Mouse (Mus musculus) lung, postnatal 14 days (tissue): ENCODE measurements at regions not wholly inside any gene's neighbourhood (a gene's known extent, or its start where the extent isn't known, plus 50 kb on each side); places are given as distances from the start of the nearest gene placed in this dataset.
A peak's percentile ranks its signal among the peaks of the same experiment; 100 is the strongest.

Experiments used
- DNase-seq: peaks from one replicate; pipeline ENCODE4 v3.0.0; 2021

- no peak for DNase-seq
Observed at GRCm38 (mm10) chr12:36748345-36748744, 360.0 kb upstream of the Meox2 start.

DNA sequence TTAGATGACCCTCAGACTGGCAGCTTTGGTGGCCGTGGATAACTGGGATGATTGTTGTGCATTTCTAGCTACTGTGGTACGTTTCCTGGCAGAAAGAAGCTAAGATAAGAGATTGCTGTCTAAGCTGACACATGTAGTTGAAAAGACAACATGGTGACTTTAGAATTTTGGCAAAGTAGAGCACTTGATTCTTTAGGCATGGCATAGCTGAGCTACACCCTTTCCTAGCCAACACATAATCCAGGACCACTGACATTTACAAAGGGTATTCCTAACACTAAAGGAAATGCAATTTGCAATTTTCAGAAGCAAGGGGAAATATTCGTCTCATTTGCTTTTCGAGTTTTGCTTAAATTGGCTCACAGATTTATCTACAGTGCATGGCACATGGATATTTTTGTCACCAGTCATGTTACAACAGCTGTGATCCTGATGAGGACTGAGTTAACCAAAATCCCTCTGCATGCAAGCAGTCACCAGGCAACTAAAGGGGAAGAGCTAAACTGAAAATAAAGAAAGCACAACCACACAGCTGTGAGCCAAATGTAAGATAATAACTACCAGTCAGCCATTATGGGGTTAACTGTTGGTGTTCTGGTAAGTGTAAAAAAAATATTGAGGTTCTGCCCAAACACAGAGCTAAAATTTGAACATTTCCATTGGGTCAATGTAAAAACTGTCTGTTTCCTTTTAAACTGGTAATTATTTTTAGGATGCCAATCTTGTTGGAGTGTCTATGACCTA, 342.9 kb upstream of the Meox2 start:
- DNase-seq: no peak

- no peak for DNase-seq
Observed at GRCm38 (mm10) chr12:36766167-36766566, 342.2 kb upstream of the Meox2 start.

DNA sequence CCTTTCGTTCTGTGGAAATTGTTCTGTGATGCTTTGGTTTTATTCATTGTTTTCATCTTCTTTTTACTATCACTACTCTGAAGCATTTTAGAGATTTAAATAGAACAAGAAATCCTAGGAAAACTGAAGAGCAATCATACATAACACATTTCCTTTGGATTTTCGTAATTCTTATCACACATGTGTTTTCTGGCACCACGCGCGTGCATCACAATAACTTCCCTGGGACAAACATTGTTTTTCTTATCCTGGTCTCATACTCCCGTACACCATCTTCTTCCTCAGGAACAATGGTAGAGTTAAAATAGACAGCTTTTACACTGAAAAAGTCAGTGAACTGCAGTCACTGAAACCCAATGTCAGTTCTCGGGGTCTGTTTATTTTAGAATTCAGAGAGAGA, 327.6 kb upstream of the Meox2 start:
- DNase-seq: no peak

- no peak for DNase-seq
Observed at GRCm38 (mm10) chr12:36790866-36791265, 317.5 kb upstream of the Meox2 start.

DNA sequence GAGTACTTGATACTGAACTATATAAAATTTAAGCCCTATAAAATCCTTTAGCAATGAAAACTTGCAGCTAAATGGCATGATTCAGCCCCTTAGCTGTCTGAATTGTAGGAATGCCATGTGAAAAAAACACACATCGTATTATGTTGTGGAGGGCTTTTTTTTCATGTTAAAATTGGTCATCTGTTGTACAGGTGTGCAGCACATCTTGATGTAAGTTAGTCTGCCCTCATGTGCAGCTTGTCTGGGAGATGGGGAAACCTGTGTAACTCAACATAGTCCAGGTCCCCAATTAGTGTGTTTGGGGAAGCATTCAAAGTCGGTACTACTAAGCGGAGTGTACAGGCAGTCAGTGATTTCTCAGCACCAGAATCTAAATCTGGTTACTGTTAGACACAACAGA, 316.9 kb upstream of the Meox2 start:
- DNase-seq: no peak

DNA sequence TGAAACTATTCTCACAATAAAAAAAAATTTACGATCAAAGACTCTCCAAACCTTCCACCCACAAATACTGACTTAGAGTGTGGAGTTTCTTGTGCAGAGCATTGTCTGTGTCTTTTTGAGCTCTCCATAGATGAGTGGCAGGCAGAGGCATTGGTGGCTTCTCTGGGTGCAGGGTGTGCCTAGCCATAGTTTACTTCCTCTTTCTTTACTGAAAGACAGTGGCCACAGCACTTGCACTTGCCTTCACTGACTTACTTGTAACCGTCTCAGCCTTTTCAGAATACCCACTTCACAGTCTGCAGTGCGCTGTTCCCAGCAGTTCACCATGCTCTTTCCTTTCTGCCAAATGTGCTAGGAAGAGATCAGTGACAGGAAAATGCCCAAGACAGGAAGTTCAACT, 316.1 kb upstream of the Meox2 start:
- DNase-seq: peak; percentile 1

DNA sequence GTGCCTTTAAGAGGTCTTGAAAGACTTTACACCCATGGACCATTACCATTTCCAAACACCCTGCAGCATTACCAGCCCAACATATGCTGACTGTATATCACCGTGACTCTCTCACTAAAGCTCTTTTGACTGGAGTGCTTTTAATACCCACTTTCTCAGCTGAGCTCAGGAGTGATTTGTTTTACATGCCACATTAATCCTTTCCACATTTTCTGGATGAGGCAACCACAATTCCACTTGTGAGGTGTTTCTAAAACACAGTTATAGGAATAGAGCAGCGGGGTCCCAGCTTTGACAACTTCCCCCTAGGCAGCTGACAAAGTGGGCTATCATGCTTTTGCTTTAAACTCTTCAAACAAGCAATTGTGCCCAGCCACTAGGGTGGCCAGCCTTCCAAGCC, 314.5 kb upstream of the Meox2 start:
- DNase-seq: no peak

DNA sequence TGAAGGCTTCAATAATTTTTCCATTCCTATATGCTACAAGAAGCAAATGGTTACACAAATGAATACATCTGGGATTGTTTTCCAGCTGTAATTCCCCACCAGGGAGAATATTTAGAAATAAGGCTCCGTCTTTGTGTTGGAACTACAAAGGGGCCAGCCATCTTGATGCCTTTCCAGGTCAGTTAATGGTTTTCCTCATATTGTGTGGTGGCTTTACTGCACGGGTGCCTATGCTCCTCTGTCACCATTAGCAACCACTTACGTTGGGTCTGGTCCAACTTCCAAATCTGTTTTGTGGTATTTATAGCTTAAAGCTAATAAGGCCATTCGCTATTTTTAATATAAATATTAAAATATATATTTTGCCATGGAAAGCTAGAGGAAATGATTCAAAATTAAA, 312.1 kb upstream of the Meox2 start:
- DNase-seq: no peak

- DNase-seq: no peak
Observed at GRCm38 (mm10) chr12:36817938-36818337, 290.4 kb upstream of the Meox2 start.

DNA sequence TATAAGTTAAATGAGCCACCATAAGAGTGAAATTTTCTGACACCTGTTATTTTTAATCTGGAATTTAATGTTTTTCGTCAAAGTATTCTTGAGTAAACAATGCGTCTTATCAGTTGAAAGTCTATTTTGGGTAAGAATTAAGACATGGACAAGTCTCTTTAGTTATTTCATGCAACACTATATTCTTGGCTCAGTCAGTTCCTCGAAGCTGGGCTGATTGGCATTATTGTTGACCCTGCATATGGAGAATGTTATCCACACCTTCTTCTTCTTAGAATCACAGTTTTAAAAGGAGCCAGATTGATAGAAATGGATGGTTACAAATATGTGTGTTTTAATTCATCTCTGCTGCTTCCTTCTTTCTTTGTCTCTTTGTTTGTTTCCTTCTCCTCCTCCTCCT, 289.5 kb upstream of the Meox2 start:
- no peak for DNase-seq

GRCm38 (mm10) chr12:36826766-36827165, 281.6 kb upstream of the Meox2 start:
- DNase-seq: no peak

DNA sequence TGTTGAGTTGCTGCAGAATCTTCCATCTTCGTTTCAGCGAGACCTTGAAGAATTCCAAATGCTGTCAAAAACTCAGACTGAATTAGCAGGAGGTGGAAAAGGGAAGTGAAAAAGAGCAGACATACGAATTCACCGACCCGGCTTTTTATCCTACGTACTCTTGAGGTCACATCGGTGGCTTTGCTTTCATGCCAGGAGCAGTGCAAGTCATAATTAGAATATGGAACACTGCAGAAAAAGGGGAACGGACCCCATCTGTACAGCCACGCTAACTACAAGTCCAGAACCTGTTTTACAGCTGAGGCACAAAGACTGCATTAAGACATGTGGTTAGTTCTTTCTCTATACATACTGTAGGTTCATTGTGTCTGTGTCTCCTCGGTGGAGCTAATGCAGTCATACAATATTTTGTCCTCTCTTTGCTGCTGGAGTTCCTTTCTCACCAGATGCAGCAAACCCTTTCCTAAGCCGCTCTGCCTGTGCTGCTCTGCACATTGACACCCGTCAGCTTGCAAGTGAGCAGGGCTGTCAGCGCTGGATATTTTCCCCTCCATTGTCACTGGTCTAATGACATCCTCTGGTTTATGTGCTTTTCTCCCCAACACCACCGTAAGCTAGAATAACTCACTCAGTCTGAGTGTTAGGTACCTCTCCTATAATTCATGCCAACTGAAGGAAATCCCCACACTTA, 276.9 kb upstream of the Meox2 start:
- DNase-seq: no peak

GRCm38 (mm10) chr12:36842957-36843356, 265.4 kb upstream of the Meox2 start:
- no peak for DNase-seq

DNA sequence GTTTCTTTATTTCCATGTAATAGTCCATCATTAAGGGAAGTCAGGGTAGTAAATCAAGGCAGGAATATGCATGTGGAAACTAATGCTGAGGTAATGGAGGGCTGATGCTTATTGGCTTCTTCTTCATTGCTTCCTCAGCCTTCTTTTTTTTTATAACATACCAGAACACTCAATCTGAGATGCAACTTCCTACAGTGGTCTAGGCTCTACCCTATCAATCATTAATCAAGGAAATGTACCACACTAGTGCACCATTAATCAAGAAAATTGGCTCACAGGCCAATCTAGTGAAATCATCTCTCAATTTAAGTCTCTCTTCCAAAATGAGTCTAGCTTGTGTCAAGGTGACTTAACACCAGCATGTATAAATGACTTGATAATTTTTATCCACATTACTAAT, 263.2 kb upstream of the Meox2 start:
- no peak for DNase-seq

GRCm38 (mm10) chr12:36849086-36849485, 259.3 kb upstream of the Meox2 start:
- DNase-seq: no peak

DNA sequence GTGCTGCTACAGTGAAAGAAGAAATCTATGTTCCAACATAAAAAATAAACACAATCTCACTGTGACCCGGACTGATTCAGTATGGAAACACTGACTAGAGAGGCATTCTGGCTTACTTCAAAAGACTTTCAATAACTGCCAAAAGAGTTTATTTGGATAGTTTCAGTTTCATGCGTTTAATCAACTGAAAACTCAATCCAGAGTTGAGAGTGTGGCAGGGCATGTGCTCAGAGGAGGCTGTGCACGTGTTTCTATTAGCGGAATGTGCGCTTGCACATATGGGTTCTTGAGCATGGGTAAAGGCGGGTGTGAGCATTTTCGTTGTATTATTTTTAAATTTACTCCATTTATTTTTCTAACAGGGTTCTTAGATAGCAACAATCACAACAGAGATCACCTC, 245.2 kb upstream of the Meox2 start:
- no peak for DNase-seq

GRCm38 (mm10) chr12:36880724-36881123, 227.6 kb upstream of the Meox2 start:
- DNase-seq: no peak

DNA sequence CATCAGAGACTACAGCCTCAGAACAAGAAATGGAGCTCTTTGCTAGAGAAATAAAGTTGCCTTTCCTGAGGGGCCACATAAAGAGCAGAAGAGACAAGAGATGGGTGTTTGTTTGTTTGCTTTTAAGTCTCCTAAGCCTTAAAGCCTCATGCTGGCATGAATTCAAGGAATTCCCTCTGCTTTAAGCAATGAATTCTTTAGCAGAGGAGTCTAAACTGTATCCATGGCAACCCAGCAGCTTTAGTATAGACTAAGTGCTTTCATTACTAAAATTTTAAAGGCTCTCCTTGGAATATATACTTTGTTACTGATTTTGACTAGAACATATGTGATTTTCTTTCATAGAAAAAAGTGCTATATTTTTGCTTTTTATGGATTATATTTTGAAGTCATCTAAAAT, 195.0 kb upstream of the Meox2 start:
- DNase-seq: no peak

DNA sequence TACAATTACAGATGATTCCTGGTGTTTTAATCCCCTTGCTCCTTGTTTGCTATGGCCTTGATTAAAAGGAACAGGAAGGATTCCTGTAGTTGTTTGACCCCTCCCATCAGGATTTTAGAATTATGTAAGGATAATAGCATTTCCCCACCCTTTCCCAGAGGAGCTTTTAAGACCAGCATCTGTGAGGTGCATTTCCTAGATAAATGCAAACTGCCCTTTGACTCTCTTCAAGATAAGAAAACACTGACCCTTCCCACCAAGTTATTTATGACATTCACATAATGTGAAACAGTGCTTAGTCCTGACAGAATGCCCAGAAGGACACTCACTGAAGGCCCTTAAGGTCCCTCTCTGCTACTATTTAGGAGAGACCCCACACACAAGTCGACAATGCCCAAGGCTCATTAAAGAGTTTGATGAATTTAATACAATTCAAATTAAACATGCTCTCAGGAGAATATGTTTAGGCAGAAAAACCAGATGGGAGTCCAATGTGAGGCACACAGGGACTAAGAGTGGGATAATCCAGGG, 190.7 kb upstream of the Meox2 start:
- DNase-seq: no peak

- no peak for DNase-seq
Observed at GRCm38 (mm10) chr12:36918294-36918876, 190.0 kb upstream of the Meox2 start.

DNA sequence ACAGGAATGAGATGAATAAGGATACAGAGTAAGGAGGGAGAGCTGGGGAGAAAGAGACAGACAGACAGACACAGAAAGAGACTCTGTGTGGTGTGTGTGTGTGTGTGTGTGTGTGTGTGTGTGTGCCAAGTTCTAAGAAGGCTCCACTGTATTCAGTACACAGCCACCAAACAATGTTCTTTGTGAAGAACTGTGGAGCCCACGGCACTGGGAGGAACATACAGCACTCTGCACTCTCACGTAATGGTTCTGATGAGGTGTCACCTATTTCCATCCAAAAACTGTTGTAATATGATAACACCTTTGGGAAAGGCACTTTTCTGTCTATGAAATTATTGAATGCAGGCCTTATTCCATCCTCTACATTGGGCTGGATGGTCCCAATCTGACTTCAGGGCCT, 184.8 kb upstream of the Meox2 start:
- DNase-seq: no peak

DNA sequence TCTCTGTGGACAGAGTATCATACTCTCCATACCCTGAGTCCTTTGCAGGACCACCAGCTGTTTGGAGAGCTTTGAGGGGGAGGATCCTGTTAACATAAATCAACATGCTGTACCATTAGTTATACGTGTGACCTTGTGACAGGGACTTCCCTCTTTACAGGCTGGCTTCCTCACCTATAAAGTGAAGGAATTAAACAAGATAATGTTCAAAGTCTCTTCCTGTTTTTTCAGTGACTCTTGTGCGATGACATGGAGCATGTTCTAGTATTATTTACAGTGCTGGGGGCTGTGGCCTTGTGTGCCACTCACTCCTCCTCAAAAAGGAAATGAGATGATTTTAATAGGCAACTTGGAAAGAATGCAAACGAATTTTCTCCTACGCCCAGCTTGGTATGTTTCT, 182.1 kb upstream of the Meox2 start:
- DNase-seq: no peak

- DNase-seq: peak; percentile 6
Observed at GRCm38 (mm10) chr12:36933118-36933610, 175.2 kb upstream of the Meox2 start.
